Mouse (Mus musculus) CH12.LX (cell line): ENCODE measurements at regions not wholly inside any gene's neighbourhood (a gene's known extent, or its start where the extent isn't known, plus 50 kb on each side); places are given as distances from the start of the nearest gene placed in this dataset.

Source experiments
- DNase-seq: peaks from one replicate; pipeline ENCODE4 v3.0.0-alpha.2; 2013; ENCODE audit errors: extremely low read depth
- H3K27ac ChIP-seq: 2 replicates; pipeline ENCODE4 v1.5.1; 2012; ENCODE audit warnings: low read depth, mild to moderate bottlenecking, control low read depth, moderate library complexity; ENCODE audit not compliant: insufficient read depth
- H3K27me3 ChIP-seq: replicated peaks from 2 replicates; pipeline ENCODE3; 2012; ENCODE audit warnings: inconsistent platforms
- H3K36me3 ChIP-seq, 2 experiments: replicated peaks in 1 of 2; 2 replicates each; pipeline versions ENCODE3 to v1.6.1; 2012; ENCODE audit warnings: inconsistent platforms in 1 of 2, low read length in 1 of 2, mild to moderate bottlenecking in 1 of 2, mixed read lengths in 1 of 2, moderate library complexity in 1 of 2; ENCODE audit not compliant: control insufficient read depth in 1 of 2, insufficient read depth in 1 of 2
- H3K4me1 ChIP-seq, 2 experiments: 2 replicates each; pipeline ENCODE4 v1.6.1; 2012; ENCODE audit warnings: inconsistent platforms in 1 of 2, moderate library complexity in 1 of 2; ENCODE audit not compliant: insufficient read depth in 2 of 2, control insufficient read depth in 1 of 2
- H3K4me2 ChIP-seq: 2 replicates; pipeline ENCODE4 v1.6.1; 2012; ENCODE audit warnings: low read depth, mild to moderate bottlenecking, control low read depth; ENCODE audit not compliant: poor library complexity, insufficient read depth, severe bottlenecking
- H3K4me3 ChIP-seq, 3 experiments: fragments of 150-350 bp in 1 of 3; sonication (generic) in 1 of 3; replicated peaks in 1 of 3; 2 replicates each; pipeline versions ENCODE3 to v1.5.1; 2011 to 2012; ENCODE audit warnings: low read depth in 2 of 3, low read length in 2 of 3, mild to moderate bottlenecking in 2 of 3, moderate library complexity in 2 of 3, control low read depth in 1 of 3, improper control_type of control experiment in 1 of 3, inconsistent platforms in 1 of 3, mixed read lengths in 1 of 3; ENCODE audit not compliant: poor library complexity in 1 of 3
- H3K79me2 ChIP-seq: replicated peaks from 2 replicates; pipeline ENCODE4 v1.6.1; 2012; ENCODE audit warnings: mild to moderate bottlenecking, moderate library complexity; ENCODE audit not compliant: control insufficient read depth, poor library complexity, insufficient read depth, severe bottlenecking; ENCODE audit errors: extremely low read depth
- H3K9ac ChIP-seq: 2 replicates; pipeline ENCODE4 v1.6.1; 2012; ENCODE audit warnings: low read depth, mild to moderate bottlenecking, control low read depth, moderate library complexity; ENCODE audit not compliant: insufficient read depth
- H3K9me3 ChIP-seq: replicated peaks from 2 replicates; pipeline ENCODE3; 2012; ENCODE audit warnings: low read length, inconsistent platforms, mixed read lengths
- CHD2 ChIP-seq: IDR thresholded peaks from 2 replicates; pipeline ENCODE4 v1.6.1; 2011; ENCODE audit warnings: low read length, improper control_type of control experiment
- CTCF ChIP-seq, 2 experiments: IDR thresholded peaks in 1 of 2; conservative IDR thresholded peaks in 1 of 2; 2 replicates each; pipeline ENCODE4 v1.5.1; 2011 to 2012; ENCODE audit warnings: low read depth in 2 of 2, low read length in 2 of 2, improper control_type of control experiment in 1 of 2, inconsistent platforms in 1 of 2, mild to moderate bottlenecking in 1 of 2, moderate library complexity in 1 of 2
- E2F4 ChIP-seq: IDR thresholded peaks from 2 replicates; pipeline ENCODE4 v1.6.1; 2011; ENCODE audit warnings: low read depth, low read length, improper control_type of control experiment; ENCODE audit not compliant: insufficient replicate concordance
- ELF1 ChIP-seq: IDR thresholded peaks from 2 replicates; pipeline ENCODE4 v1.6.1; 2014; ENCODE audit warnings: low read depth, mild to moderate bottlenecking, inconsistent platforms, low read length, improper control_type of control experiment
- EP300 ChIP-seq: IDR thresholded peaks from 2 replicates; pipeline ENCODE4 v1.6.1; 2011; ENCODE audit warnings: low read length, improper control_type of control experiment
- ETS1 ChIP-seq: conservative IDR thresholded peaks from 2 replicates; pipeline ENCODE4 v1.6.1; 2012; ENCODE audit warnings: low read depth, mild to moderate bottlenecking, inconsistent platforms, low read length, improper control_type of control experiment, moderate library complexity
- GABPA ChIP-seq: IDR thresholded peaks from 2 replicates; pipeline ENCODE4 v1.6.1; 2012; ENCODE audit warnings: low read depth, low read length, improper control_type of control experiment, inconsistent platforms; ENCODE audit not compliant: insufficient replicate concordance
- IRF4 ChIP-seq: IDR thresholded peaks from 2 replicates; pipeline ENCODE4 v1.6.1; 2014; ENCODE audit warnings: low read depth, mild to moderate bottlenecking, inconsistent platforms, low read length, improper control_type of control experiment
- JUN ChIP-seq: IDR thresholded peaks from 2 replicates; pipeline ENCODE4 v1.6.1; 2011; ENCODE audit warnings: low read depth, mild to moderate bottlenecking, low read length, improper control_type of control experiment, moderate library complexity; ENCODE audit not compliant: insufficient read depth
- JUND ChIP-seq: conservative IDR thresholded peaks from 2 replicates; pipeline ENCODE4 v1.6.1; 2011; ENCODE audit warnings: low read depth, low read length, improper control_type of control experiment
- KAT2A ChIP-seq: IDR thresholded peaks from 2 replicates; pipeline ENCODE4 v1.6.1; 2012; ENCODE audit warnings: low read length, improper control_type of control experiment, inconsistent platforms; ENCODE audit not compliant: insufficient replicate concordance
- MAX ChIP-seq: IDR thresholded peaks from 2 replicates; pipeline ENCODE4 v1.6.1; 2011; ENCODE audit warnings: low read length, improper control_type of control experiment
- MEF2A ChIP-seq: IDR thresholded peaks from 2 replicates; pipeline ENCODE4 v1.6.1; 2014; ENCODE audit warnings: low read depth, mild to moderate bottlenecking, inconsistent platforms, low read length, improper control_type of control experiment, borderline replicate concordance
- MXI1 ChIP-seq: IDR thresholded peaks from 2 replicates; pipeline ENCODE4 v1.6.1; 2011; ENCODE audit warnings: mild to moderate bottlenecking, low read depth, low read length, improper control_type of control experiment
- MYC ChIP-seq: IDR thresholded peaks from 2 replicates; pipeline ENCODE4 v1.6.1; 2011; ENCODE audit warnings: low read depth, mild to moderate bottlenecking, improper control_type of control experiment, low read length
- NELFE ChIP-seq: IDR thresholded peaks from 2 replicates; pipeline ENCODE4 v1.6.1; 2011; ENCODE audit warnings: low read depth, low read length, improper control_type of control experiment
- NRF1 ChIP-seq: IDR thresholded peaks from 2 replicates; pipeline ENCODE4 v1.6.1; 2014; ENCODE audit warnings: low read depth, mild to moderate bottlenecking, inconsistent platforms, low read length, improper control_type of control experiment, moderate library complexity
- PAX5 ChIP-seq: IDR thresholded peaks from 2 replicates; pipeline ENCODE4 v1.6.1; 2012; ENCODE audit warnings: low read length, inconsistent platforms, mixed read lengths
- SMC3 ChIP-seq: IDR thresholded peaks from 2 replicates; pipeline ENCODE4 v1.6.1; 2011; ENCODE audit warnings: low read depth, low read length, improper control_type of control experiment
- TCF12 ChIP-seq: IDR thresholded peaks from 2 replicates; pipeline ENCODE4 v1.6.1; 2014; ENCODE audit warnings: low read depth, mild to moderate bottlenecking, inconsistent platforms, low read length, improper control_type of control experiment
- UBTF ChIP-seq: IDR thresholded peaks from 2 replicates; pipeline ENCODE4 v1.6.1; 2012; ENCODE audit warnings: low read depth, mild to moderate bottlenecking, inconsistent platforms, low read length, improper control_type of control experiment, moderate library complexity
- USF2 ChIP-seq: conservative IDR thresholded peaks from 2 replicates; pipeline ENCODE4 v1.6.1; 2011; ENCODE audit warnings: low read depth, low read length, improper control_type of control experiment
- dilution Hi-C: fragments of 300-500 bp; cut with MboI; formaldehyde crosslinking; loops from 2 replicates; pipeline ENCODE4 v1.14.3; 2020; ENCODE audit warnings: low sequenced_read_pairs; ENCODE audit not compliant: extremely low pct_unique_long_range_greater_than_20kb, extremely low pct_ligation_motif_present
- in situ Hi-C: fragments of 300-500 bp; cut with MboI; formaldehyde crosslinking; loops from 3 replicates; pipeline ENCODE4 v1.14.3; 2019; ENCODE audit warnings: low sequenced_read_pairs, low pct_ligation_motif_present, low pct_unique_long_range_greater_than_20kb, mixed read lengths

- dilution Hi-C loops: no loop called here
- TF ChIP-seq JUN (no peak), CHD2 (no peak), MYC (no peak), GABPA (no peak), TCF12 (no peak), MAX (no peak), UBTF (no peak), ELF1 (no peak), CTCF (conservative IDR thresholded peaks at IDR 0.05 in 1 of 2, IDR thresholded peaks at IDR 0.05 in 1 of 2; ENCODE audit: low read depth in 2 of 2, low read length in 2 of 2) (no peak), MEF2A (no peak)
- H3K36me3 ChIP-seq: no peaks in the 10 kb centered on the region
These were observed 152.6 kb upstream of the Kcnj16 start for GRCm38 (mm10) chr11:110815206-110815605.

DNA sequence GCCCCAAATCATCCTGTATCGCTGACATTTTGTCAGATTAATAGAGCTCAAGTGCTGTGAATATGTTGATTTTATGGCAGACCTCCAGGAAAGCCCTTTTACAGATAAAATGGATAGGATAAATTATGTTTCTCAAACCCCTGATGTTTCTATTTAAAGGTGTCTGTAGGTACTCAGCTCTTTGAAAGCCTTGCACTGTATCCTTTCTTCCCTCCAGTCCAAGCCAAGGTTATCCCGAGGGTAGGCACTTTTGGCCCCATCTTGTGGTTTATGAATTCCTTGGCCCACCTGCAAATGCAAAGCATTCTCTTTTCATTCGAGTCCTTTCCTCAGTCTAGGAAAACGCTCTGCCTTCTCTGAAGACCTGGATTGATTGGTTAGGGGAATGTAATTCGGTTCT, 139.2 kb upstream of the Kcnj16 start:
- dilution Hi-C loops (no loop called here), in situ Hi-C loops (no loop called here)
- no peak overlapping the region for H3K9ac ChIP-seq
- no peak overlapping the region for H3K27ac ChIP-seq
- no peak for DNase-seq
- H3K36me3 ChIP-seq: no peaks in the 10 kb centered on the region
- no peaks in the 10 kb centered on the region for H3K9me3 ChIP-seq
- H3K4me1 ChIP-seq: no peaks in the 10 kb centered on the region
- no peaks in the 10 kb centered on the region for H3K27me3 ChIP-seq
- TF ChIP-seq PAX5 (no peak), ELF1 (no peak), ETS1 (no peak), IRF4 (no peak), JUN (no peak), CTCF (conservative IDR thresholded peaks at IDR 0.05 in 1 of 2, IDR thresholded peaks at IDR 0.05 in 1 of 2; ENCODE audit: low read depth in 2 of 2, low read length in 2 of 2) (no peak), E2F4 (no peak), EP300 (no peak), NELFE (no peak), MXI1 (no peak), USF2 (no peak), JUND (no peak), NRF1 (no peak), SMC3 (no peak), KAT2A (no peak)
- no peaks in the 10 kb centered on the region for H3K79me2 ChIP-seq
- no peak overlapping the region for H3K4me2 ChIP-seq
- H3K4me3 ChIP-seq: no peak overlapping the region

More at GRCm38 (mm10) chr11:110815206-110815605, 152.6 kb upstream of the Kcnj16 start:
- in situ Hi-C loops: no loop called here
- Histone ChIP-seq H3K27ac (no peak overlapping the region), H3K4me3 (no peak overlapping the region), H3K79me2 (no peaks in the 10 kb centered on the region), H3K27me3 (no peaks in the 10 kb centered on the region), H3K4me2 (no peak overlapping the region), H3K4me1 (no peaks in the 10 kb centered on the region), H3K9me3 (peaks cover 2% of the 10 kb centered on the region), H3K9ac (no peak overlapping the region)
- DNase-seq: no peak
